Mouse (Mus musculus) left cerebral cortex, adult 18-20 months (tissue): ENCODE results near the gene Hepacam. TPM values are rescaled to one million over a fixed set of nuclear protein-coding genes. Genes with fewer than 3 reads are reported as not detected.

Experiments
- DNase-seq, 2 experiments: peaks; one replicate each; pipeline ENCODE4 v3.0.0; 2021 to 2022; ENCODE audit warnings: low spot score in 2 of 2, mixed read lengths in 1 of 2
- total RNA-seq, 2 experiments: library from RNA; stranded (reverse); gene quantifications; 2 replicates each; pipeline ENCODE4 v1.2.3; 2021

Gene Hepacam
- total RNA-seq, 2 experiments from 2014 or later = 45.4 to 47.9 TPM

DNA sequence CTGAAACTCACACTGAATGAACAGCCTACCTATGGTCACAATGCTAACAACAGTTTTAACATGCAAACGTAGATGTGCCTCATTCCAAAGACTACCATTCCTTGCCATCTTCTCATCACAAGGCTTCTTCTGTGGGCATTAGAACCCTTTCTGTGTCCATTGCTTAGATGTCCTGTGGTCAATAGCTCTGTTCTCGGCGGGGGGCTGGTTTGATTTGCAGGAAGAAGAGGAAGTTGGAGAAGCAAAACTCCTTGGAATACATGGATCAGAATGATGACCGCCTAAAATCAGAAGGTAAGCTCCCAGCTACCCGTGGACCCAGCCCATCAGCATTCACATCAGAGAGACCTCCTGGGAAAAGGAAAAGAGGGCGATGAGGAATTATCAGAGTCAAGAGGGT is 16.0 kb downstream of the Hepacam start:
- DNase-seq = no peak

DNA sequence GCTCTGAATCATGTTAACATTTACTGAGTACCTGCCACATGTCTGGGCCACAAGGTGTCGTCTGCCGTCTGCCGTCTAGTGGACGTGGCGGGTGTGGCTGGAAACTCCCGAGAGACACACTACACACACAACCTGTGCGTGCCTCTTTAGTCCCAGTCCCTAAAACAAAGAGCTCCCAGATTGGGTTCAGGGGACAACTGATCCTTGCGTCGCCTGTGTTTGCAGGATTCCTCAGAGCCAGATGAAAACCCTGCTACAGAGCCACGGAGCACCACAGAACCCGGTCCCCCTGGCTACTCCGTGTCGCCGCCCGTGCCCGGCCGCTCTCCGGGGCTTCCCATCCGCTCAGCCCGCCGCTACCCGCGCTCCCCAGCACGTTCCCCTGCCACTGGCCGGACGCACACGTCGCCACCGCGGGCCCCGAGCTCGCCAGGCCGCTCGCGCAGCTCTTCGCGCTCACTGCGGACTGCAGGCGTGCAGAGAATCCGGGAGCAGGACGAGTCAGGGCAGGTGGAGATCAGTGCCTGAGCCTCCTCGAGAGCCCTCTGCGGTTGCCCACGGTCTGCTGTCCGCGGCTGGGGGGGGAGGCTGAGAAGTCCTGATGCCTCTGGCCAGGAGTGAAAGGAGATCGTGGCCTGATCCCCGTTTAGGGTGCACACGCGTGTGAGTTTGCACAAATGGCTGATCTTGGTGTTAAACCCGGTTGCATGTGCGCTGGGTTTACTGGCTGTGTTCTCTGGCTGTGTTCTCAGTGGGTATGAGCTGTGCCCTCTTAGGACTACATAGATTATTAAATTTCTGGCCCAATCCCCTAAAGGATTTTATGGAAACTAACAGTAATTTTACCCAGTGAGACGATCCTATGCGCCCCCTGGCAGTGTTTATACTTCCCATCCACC is 17.4 kb downstream of the Hepacam start:
- peak; percentile 25 to 38 for DNase-seq

GRCm38 (mm10) chr9:37390891-37391290 is 23.7 kb downstream of the Hepacam start:
- DNase-seq = no peak

GRCm38 (mm10) chr9:37392071-37392470 is 24.9 kb downstream of the Hepacam start:
- DNase-seq = no peak

GRCm38 (mm10) chr9:37393482-37394131 is 26.5 kb downstream of the Hepacam start:
- DNase-seq = no peak

- DNase-seq = no peak
Measured at GRCm38 (mm10) chr9:37400585-37400984, 33.4 kb downstream of the Hepacam start.

DNA sequence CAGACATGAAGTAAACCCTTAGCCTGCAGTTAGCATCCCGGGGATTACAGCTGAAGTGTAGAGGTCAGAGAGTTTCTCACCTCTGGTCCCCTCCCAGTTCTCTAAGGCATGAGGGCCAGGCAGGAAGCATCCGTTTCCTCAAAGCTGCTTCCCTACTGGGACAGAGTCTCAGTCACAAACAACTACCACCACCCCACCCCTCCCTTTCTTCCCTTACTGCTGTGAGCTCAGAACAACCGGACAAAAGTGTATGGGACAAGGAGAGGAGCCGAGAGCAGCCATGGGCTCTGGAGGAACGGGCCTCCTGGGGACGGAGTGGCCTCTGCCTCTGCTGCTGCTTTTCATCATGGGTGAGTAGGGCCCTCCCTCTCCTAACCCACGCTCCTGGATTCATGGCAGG is 34.7 kb downstream of the Hepacam start, which contains the start of gene Robo4:
Robo4 (plus strand) TSS at position 96 of the 400 bp plus-strand sequence.
- no peak for DNase-seq

DNA sequence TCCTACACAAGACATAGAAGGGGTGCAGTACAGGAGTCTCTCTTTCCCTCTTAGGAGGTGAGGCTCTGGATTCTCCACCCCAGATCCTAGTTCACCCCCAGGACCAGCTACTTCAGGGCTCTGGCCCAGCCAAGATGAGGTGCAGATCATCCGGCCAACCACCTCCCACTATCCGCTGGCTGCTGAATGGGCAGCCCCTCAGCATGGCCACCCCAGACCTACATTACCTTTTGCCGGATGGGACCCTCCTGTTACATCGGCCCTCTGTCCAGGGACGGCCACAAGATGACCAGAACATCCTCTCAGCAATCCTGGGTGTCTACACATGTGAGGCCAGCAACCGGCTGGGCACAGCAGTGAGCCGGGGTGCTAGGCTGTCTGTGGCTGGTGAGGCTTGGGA is 35.4 kb downstream of the Hepacam start:
- no peak for DNase-seq

- no peak for DNase-seq
Measured at GRCm38 (mm10) chr9:37403011-37403410, 35.9 kb downstream of the Hepacam start.

- peak in 1 of 2 experiments; percentile 46 for DNase-seq
Measured at GRCm38 (mm10) chr9:37406372-37406771, 39.2 kb downstream of the Hepacam start.

DNA sequence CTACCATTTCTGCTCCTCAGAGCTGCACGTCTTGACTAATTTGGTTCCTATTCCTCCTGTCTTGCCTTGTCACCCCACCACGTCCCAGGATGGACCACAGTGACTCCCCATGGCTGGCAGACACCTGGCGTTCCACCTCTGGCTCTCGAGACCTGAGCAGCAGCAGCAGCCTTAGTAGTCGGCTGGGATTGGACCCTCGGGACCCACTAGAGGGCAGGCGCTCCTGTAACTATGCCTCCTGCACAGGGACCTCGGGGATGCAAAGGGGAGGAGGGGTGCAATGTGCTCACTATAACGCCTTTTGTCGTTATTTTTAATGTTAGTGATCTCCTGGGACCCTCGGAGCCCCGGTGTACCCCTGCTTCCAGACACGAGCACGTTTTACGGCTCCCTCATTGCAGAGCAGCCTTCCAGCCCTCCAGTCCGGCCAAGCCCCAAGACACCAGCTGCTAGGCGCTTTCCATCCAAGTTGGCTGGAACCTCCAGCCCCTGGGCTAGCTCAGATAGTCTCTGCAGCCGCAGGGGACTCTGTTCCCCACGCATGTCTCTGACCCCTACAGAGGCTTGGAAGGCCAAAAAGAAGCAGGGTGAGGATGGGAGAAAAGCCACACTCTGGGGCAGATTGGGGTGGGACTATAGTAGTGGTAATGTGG is 40.8 kb downstream of the Hepacam start:
- DNase-seq = no peak

DNA sequence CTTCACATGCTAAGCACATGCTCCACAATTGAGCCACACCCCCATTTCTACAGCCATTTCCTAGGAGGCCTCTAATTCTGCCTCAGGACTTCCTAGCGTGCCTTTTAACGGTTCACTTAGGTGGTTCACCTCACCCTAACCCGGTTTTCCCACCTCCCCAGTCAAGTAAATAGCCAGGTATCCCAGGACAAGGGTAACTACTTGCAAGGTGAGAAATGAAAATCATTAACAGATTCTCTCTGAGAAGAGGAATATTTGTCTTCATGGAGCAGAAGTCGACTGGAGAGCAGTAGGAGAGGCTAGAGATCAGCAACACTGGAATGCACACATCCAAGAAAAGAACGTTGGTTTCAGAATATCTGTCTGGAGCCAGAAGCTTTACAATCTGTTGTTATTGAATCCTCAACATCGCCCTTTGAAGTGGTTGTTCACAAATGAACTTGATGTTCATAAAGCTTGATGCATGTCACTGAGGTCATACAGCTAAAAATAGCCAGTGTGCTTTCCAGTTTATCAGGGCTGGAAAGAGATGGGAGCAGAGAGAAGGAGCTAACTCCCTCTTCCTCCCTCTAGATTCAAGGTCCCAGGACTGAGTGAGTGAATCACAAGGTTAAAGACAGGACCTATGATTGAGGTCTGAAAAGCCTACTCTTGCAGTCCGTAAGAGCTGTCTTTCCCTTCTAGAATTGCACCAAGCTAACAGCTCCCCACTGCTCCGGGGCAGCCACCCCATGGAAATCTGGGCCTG is 42.7 kb downstream of the Hepacam start:
- DNase-seq = no peak

GRCm38 (mm10) chr9:37412989-37413388 is 45.8 kb downstream of the Hepacam start:
- no peak for DNase-seq

DNA sequence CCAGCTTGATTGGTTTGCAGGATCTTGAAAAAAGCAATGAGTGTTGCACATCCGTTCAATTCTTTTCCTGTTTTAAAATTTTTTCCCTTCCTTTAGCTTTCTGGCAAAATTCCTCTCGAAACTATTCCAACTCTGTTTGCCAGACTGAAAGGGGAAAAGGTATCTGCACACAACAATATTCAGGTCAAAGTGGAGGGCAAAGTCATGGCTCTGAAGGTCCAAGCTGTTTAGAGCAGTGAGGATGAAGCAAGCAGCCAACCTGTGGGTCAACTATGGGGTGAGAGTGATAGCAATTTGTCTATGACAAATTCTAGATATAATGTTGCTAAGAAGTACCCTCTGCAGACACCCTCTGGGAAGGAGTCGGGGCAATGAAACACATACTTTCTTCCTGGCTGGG is 47.5 kb downstream of the Hepacam start:
- no peak for DNase-seq

- no peak for DNase-seq
Measured at GRCm38 (mm10) chr9:37418791-37419190, 51.6 kb downstream of the Hepacam start.

DNA sequence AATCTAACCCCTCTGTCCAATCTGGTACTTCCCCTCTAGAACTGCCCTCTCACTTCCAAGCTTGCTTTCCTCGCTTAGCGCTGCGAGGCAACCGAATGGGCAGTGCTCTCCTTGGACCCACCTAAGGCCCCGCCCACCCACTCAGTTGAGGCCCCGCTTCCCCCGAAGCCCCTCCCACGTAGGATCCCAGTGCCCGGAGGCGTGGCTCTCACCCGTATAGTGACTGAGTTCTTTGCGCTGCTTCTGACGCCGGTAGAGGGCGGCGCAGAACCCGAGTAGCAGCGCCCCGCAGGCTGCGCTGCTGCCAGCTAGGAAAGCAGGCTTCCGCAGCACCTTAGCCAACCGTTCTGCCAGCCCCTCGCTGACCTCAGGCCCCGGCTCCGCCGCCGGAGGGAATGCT is 53.5 kb downstream of the Hepacam start:
- peak; percentile 54 to 70 for DNase-seq

DNA sequence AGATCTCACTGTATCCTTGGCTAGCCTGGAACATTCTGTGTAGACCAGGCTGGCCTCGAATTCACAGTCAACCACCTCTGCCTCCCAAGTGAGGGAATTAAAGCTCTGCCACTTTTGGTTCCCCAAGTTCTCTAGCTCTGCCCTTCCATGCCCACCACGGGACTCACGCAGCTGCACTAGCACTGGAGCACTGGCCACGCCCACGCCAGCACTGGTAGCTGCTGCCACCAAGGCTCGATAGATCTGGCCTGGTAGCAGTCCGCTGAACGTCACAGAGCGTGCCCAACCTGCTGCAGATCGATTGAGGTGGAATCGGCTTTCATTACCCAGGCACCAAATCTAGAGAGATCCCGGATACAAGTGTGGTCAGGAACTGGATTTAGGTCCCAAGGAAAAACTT is 54.1 kb downstream of the Hepacam start:
- DNase-seq = no peak

GRCm38 (mm10) chr9:37429326-37429725 is 62.2 kb downstream of the Hepacam start:
- no peak for DNase-seq

- peak; percentile 96 to 97 for DNase-seq
Measured at GRCm38 (mm10) chr9:37430582-37430981, 63.4 kb downstream of the Hepacam start.

GRCm38 (mm10) chr9:37432026-37432666 is 65.0 kb downstream of the Hepacam start:
- DNase-seq = peak; percentile 58 to 68
